Mouse (Mus musculus): ENCODE data around the gene Trpm5. TPM values are rescaled to one million over a fixed set of nuclear protein-coding genes. Genes with fewer than 3 reads are reported as not detected.
A peak's percentile ranks its signal among the peaks of the same experiment; 100 is the strongest.

Trpm5 gene
- total RNA-seq, 2 experiments from 2014 or later: 0.21 to 0.26 TPM

GRCm38 (mm10) chr7:143108200-143108599 is 13.8 kb upstream of the Trpm5 start:
- intact Hi-C loops (cut with DNase I): no loop called here
- peak in 1 of 2 experiments; percentile 63 for DNase-seq (ENCODE audit: extremely low spot score in 1 of 2, low spot score in 2 of 2)

GRCm38 (mm10) chr7:143106672-143107465 is 12.4 kb upstream of the Trpm5 start:
- intact Hi-C loops (cut with DNase I): no loop called here

GRCm38 (mm10) chr7:143106062-143106461 is 11.6 kb upstream of the Trpm5 start, which contains the start of gene Kcnq1:
Gene Kcnq1 (plus strand): TSS chr7:143106362.
- intact Hi-C loops (cut with DNase I): no loop called here
- DNase-seq (ENCODE audit: extremely low spot score in 1 of 2, low spot score in 2 of 2): no peak

More at GRCm38 (mm10) chr7:143106672-143107465, 12.4 kb upstream of the Trpm5 start:
- peak in 1 of 2 experiments; percentile 57 for DNase-seq (ENCODE audit: extremely low spot score in 1 of 2, low spot score in 2 of 2)

GRCm38 (mm10) chr7:143105258-143105897 is 10.9 kb upstream of the Trpm5 start:
- intact Hi-C loops (cut with DNase I): no loop called here
- DNase-seq (ENCODE audit: extremely low spot score in 1 of 2, low spot score in 2 of 2): no peak

GRCm38 (mm10) chr7:143100759-143101158 is 6.3 kb upstream of the Trpm5 start:
- no peak for DNase-seq (ENCODE audit: extremely low spot score in 1 of 2, low spot score in 2 of 2)
- intact Hi-C loops (cut with DNase I): no loop called here

- no peak for DNase-seq (ENCODE audit: extremely low spot score in 1 of 2, low spot score in 2 of 2)
- intact Hi-C loops (cut with DNase I): no loop called here
These were observed 1.1 kb upstream of the Trpm5 start for GRCm38 (mm10) chr7:143095554-143095907.

- intact Hi-C loops (cut with DNase I): no loop called here
- no peak for DNase-seq (ENCODE audit: extremely low spot score in 1 of 2, low spot score in 2 of 2)
These were observed 595 bp downstream of the Trpm5 start for GRCm38 (mm10) chr7:143093847-143094246.

- intact Hi-C loops (cut with DNase I): no loop called here
- peak in 1 of 2 experiments; percentile 57 for DNase-seq (ENCODE audit: extremely low spot score in 1 of 2, low spot score in 2 of 2)
These were observed 7.3 kb downstream of the Trpm5 start for GRCm38 (mm10) chr7:143087070-143087579.

GRCm38 (mm10) chr7:143086366-143086765 is 8.1 kb downstream of the Trpm5 start:
- DNase-seq (ENCODE audit: extremely low spot score in 1 of 2, low spot score in 2 of 2): peak in 1 of 2 experiments; percentile 67
- intact Hi-C loops (cut with DNase I): no loop called here

GRCm38 (mm10) chr7:143083708-143084107 is 10.7 kb downstream of the Trpm5 start:
- intact Hi-C loops (cut with DNase I): loop anchor here (2.0 to 5.0 kb wide), 2 partner anchors 75 to 191 kb away; no protein-coding TSS in a partner anchor

GRCm38 (mm10) chr7:143082024-143082423 is 12.4 kb downstream of the Trpm5 start:
- intact Hi-C loops (cut with DNase I): loop anchor here (5.0 kb wide), 1 partner anchor 190 kb away; no protein-coding TSS in a partner anchor
- DNase-seq (ENCODE audit: extremely low spot score in 1 of 2, low spot score in 2 of 2): no peak

More at GRCm38 (mm10) chr7:143083708-143084107, 10.7 kb downstream of the Trpm5 start:
- DNase-seq (ENCODE audit: extremely low spot score in 1 of 2, low spot score in 2 of 2): no peak

GRCm38 (mm10) chr7:143077351-143077750 is 17.1 kb downstream of the Trpm5 start:
- intact Hi-C loops (cut with DNase I): no loop called here
- no peak for DNase-seq (ENCODE audit: extremely low spot score in 1 of 2, low spot score in 2 of 2)

- intact Hi-C loops (cut with DNase I): no loop called here
- no peak for DNase-seq (ENCODE audit: extremely low spot score in 1 of 2, low spot score in 2 of 2)
These were observed 19.0 kb downstream of the Trpm5 start for GRCm38 (mm10) chr7:143075394-143075793.

- intact Hi-C loops (cut with DNase I): no loop called here
- no peak for DNase-seq (ENCODE audit: extremely low spot score in 1 of 2, low spot score in 2 of 2)
These were observed 21.4 kb downstream of the Trpm5 start for GRCm38 (mm10) chr7:143073086-143073485.

GRCm38 (mm10) chr7:143072605-143073004 is 21.8 kb downstream of the Trpm5 start:
- intact Hi-C loops (cut with DNase I): no loop called here
- DNase-seq (ENCODE audit: extremely low spot score in 1 of 2, low spot score in 2 of 2): no peak

- DNase-seq (ENCODE audit: extremely low spot score in 1 of 2, low spot score in 2 of 2): no peak
- intact Hi-C loops (cut with DNase I): no loop called here
These were observed 23.9 kb downstream of the Trpm5 start for GRCm38 (mm10) chr7:143070506-143071070.

- peak in 1 of 2 experiments; percentile 50 for DNase-seq (ENCODE audit: extremely low spot score in 1 of 2, low spot score in 2 of 2)
- intact Hi-C loops (cut with DNase I): no loop called here
These were observed 24.6 kb downstream of the Trpm5 start for GRCm38 (mm10) chr7:143069751-143070400.

- peak; percentile 99 for DNase-seq (ENCODE audit: extremely low spot score in 1 of 2, low spot score in 2 of 2)
- intact Hi-C loops (cut with DNase I): no loop called here
These were observed 25.4 kb downstream of the Trpm5 start, which contains the start of gene Tssc4 for GRCm38 (mm10) chr7:143068882-143069591. Gene Tssc4 (plus strand): TSS chr7:143069249.
